Mouse (Mus musculus) liver, adult 10 weeks (tissue): ENCODE results near the gene Dgcr8. TPM values are rescaled to one million over a fixed set of nuclear protein-coding genes. Genes with fewer than 3 reads are reported as not detected.

Source experiments
- polyA plus RNA-seq: library from polyadenylated mRNA; stranded (reverse); fragments of 350-450 nt; fragmentation: Illumina TruSeq; extraction: RNeasy Lipid Tissue Mini Kit (QIAGEN cat#74804); gene quantifications from one replicate; pipeline ENCODE4 v1.2.3, GENCODE M21; 2014; ENCODE audit warnings: low read depth, low replicate concordance

Dgcr8 gene
- polyA plus RNA-seq: 8.6 TPM

DNA sequence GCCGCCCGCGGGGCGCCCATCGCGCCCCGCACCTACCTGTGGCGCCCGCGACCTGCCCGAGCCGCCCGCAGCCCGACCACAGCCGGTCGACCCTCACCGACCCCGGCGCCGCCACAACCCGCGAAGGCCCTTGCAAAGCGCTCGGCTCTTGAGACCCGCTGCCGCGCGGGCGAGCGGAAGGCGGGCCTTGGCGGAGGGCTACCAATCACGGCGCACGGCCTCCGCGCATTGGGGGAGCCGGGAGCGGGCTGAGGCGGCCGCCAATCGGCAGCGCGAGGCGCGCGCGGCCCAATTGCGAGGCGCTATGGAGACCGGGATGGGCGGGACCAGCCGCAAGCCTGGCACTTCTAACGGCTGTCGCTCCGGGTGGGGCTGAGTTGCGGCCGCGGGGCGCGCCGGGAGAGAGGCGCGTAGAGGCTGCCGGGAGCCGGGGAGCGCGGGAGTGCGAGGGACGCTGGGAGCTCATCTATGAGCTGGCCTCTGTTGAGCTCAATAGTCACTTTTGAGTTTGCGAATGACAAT lies at the start of gene Dgcr8:
TSS of gene Dgcr8 (minus strand) at position 180 of the 522 bp plus-strand sequence.

GRCm38 (mm10) chr16:18258221-18258620 lies 30.8 kb downstream of the Dgcr8 start, which contains the start of gene Gm49776:
Gm49776 (minus strand) TSS chr16:18258321.

GRCm38 (mm10) chr16:18248433-18249363 lies 40.3 kb downstream of the Dgcr8 start, which contains the start of the genes Trmt2a and Ranbp1:
Trmt2a (plus strand) TSS chr16:18248679.
Ranbp1 (minus strand) TSS chr16:18248732.

GRCm38 (mm10) chr16:18234671-18235388 lies 54.2 kb downstream of the Dgcr8 start, which contains the start of gene Zdhhc8:
Zdhhc8 (minus strand) TSS chr16:18235136.

DNA sequence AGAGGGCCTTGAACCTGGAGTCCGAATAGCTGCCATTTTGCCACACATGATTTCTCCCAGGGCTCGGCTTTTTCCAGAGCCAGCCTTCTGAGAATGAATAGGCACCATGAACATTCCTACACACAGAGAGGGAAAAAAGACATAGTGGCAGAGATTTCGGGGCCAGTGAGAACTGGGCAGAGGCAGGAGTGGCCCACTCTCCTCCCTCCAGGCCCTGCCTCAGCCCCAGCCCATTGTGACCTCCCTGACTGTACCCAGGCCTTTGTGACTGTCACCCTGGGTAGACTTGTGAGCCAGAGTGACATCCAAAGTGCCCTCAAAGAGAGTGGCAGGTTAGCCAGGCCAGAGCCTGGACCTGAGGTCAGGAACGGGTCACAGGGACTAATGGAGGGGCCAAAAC lies 71.5 kb downstream of the Dgcr8 start, which contains the start of gene Ccdc188:
TSS of gene Ccdc188 (plus strand) at position 301 of the 400 bp plus-strand sequence.

Other genes with a start within 250 kb of the Dgcr8 start
- 12.2 TPM for gene Dgcr6, start 236.4 kb downstream of the Dgcr8 start, polyA plus RNA-seq
- 14.7 TPM for gene Prodh, start 199.0 kb downstream of the Dgcr8 start, polyA plus RNA-seq
- not detected for gene Rtn4r, start 161.6 kb downstream of the Dgcr8 start, polyA plus RNA-seq
- gene Ccdc188, start 71.4 kb downstream of the Dgcr8 start, polyA plus RNA-seq: not detected
- gene Zdhhc8, start 54.1 kb downstream of the Dgcr8 start, polyA plus RNA-seq: not detected
- 11.7 TPM for gene Trmt2a, start 40.6 kb downstream of the Dgcr8 start, polyA plus RNA-seq
- gene Ranbp1, start 40.5 kb downstream of the Dgcr8 start, polyA plus RNA-seq: 38.4 TPM
- not detected for gene Gm49776, start 30.9 kb downstream of the Dgcr8 start, polyA plus RNA-seq
- gene Tango2, start 58.9 kb upstream of the Dgcr8 start, polyA plus RNA-seq: 12.6 TPM
- gene Arvcf, start 58.9 kb upstream of the Dgcr8 start, polyA plus RNA-seq: 0.34 TPM
- gene Txnrd2, start 137.1 kb upstream of the Dgcr8 start, polyA plus RNA-seq: 6.9 TPM
- 108 TPM for gene Comt, start 137.6 kb upstream of the Dgcr8 start, polyA plus RNA-seq
- gene Gnb1l, start 209.5 kb upstream of the Dgcr8 start, polyA plus RNA-seq: 0.40 TPM
- gene Rtl10, start 209.7 kb upstream of the Dgcr8 start, polyA plus RNA-seq: not detected